Mouse (Mus musculus) hindlimb bud, embryonic 11.5 days (tissue): ENCODE data around the gene Cops6.

Experiments used
- DNase-seq: peaks from one replicate; pipeline ENCODE4 v3.0.0-alpha.2; 2012; ENCODE audit warnings: low read depth, low spot score; ENCODE audit errors: extremely low spot score

Gene Cops6

GRCm38 (mm10) chr5:138160842-138161665 lies at the start of gene Cops6:
Gene Cops6 (plus strand): TSS chr5:138161071.
- peak; percentile 44 for DNase-seq

GRCm38 (mm10) chr5:138116255-138117198 lies 44.3 kb upstream of the Cops6 start, which contains the start of gene Zscan21:
Gene Zscan21 (plus strand): TSS chr5:138116903.
- peak; percentile 69 for DNase-seq

- peak; percentile 14 for DNase-seq
These were observed 43.5 kb upstream of the Cops6 start for GRCm38 (mm10) chr5:138117199-138118015.

- no peak for DNase-seq
These were observed 42.8 kb upstream of the Cops6 start for GRCm38 (mm10) chr5:138118041-138118440.

GRCm38 (mm10) chr5:138132425-138133064 lies 28.3 kb upstream of the Cops6 start:
- DNase-seq = no peak

- DNase-seq = no peak
These were observed 23.6 kb upstream of the Cops6 start for GRCm38 (mm10) chr5:138137257-138137656.

- no peak for DNase-seq
These were observed 22.8 kb upstream of the Cops6 start for GRCm38 (mm10) chr5:138137935-138138549.

- DNase-seq = no peak
These were observed 22.3 kb upstream of the Cops6 start for GRCm38 (mm10) chr5:138138585-138138984.

GRCm38 (mm10) chr5:138154390-138154789 lies 6.5 kb upstream of the Cops6 start:
- DNase-seq = no peak

GRCm38 (mm10) chr5:138155443-138155976 lies 5.4 kb upstream of the Cops6 start, which contains the start of gene Zfp113:
Gene Zfp113 (minus strand): TSS chr5:138155744.
- peak; percentile 95 for DNase-seq

GRCm38 (mm10) chr5:138160224-138160762 lies 578 bp upstream of the Cops6 start:
- no peak for DNase-seq

GRCm38 (mm10) chr5:138163046-138163445 lies 2.2 kb downstream of the Cops6 start:
- DNase-seq = no peak

GRCm38 (mm10) chr5:138163610-138164009 lies 2.7 kb downstream of the Cops6 start:
- no peak for DNase-seq

GRCm38 (mm10) chr5:138165594-138165993 lies 4.7 kb downstream of the Cops6 start:
- no peak for DNase-seq

- DNase-seq = peak; percentile 87
These were observed 10.2 kb downstream of the Cops6 start for GRCm38 (mm10) chr5:138170936-138171561.

- DNase-seq = peak; percentile 86
These were observed 11.0 kb downstream of the Cops6 start, which contains the start of the genes Ap4m1 and Mcm7 for GRCm38 (mm10) chr5:138171695-138172491. Gene Ap4m1 (plus strand): TSS chr5:138172002. Gene Mcm7 (minus strand): TSS chr5:138172422.

GRCm38 (mm10) chr5:138173217-138173616 lies 12.3 kb downstream of the Cops6 start:
- DNase-seq = no peak
